Mouse (Mus musculus) cerebellum, adult 9-11 months (tissue): ENCODE results near the gene Prkag3.

Experiments
- DNase-seq: peaks from one replicate; pipeline ENCODE4 v3.0.0; 2022

Gene Prkag3

DNA sequence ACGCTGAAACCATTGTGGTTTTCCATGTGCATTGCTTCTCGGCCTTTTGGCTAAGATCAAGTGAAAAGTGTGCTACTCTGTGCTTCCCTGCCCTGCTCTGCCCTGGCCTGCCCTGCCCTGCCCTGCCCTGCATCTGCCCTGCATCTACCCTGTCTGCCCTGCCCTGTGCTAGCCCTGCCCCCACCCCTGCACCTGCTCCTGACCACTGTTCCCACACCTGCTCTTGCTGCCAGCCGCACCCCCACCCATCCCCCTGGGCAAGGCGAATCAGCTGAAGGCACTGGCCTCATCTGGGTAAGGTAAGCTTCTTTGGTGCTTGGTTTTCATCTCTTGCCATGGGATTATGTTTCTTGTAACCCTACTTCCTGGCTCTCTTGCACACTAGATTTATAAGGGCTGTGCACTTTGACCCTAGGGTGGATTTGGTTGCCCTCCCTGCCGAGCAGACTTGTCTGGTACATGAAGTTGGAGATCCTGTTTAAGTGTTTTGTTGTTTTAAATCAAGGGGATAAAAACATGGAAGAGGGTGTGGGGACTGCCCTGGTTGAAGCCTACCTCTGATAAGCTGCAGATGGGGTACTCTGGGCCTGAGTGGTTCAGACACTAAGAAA is 5.3 kb upstream of the Prkag3 start:
- DNase-seq = no peak

DNA sequence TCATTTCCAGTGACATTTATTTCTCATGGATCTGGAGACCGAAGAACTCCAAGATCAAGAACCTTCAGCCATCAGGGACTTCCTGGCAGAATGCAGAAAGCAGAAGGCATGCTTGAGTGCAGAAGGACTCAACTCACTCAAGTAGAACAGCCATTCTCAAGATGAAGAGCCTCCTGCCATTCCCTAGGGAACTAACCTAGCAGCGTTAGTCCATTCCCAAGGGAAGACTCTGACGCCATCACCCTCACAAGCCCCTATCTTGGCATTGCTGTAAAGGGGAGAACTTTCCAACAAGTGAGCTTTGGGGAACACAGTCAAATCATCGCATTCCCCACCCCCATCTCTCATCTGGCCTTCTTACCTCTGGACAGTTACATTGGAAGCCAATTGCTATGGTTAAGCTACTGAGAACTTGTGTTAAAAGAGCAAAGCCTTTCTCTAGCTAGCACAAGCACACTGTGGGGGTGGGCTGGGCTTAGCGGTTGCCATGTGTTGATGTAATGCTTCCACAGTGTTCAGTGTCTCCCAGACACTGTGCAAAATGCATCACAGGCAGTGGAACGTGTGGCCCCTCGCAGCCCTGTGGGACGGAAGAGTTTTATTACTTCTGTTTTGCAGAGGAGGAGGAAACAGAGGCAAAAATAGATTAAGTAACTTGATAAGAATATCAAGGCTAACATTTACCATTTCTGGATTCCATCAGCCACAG is 4.4 kb upstream of the Prkag3 start:
- no peak for DNase-seq

DNA sequence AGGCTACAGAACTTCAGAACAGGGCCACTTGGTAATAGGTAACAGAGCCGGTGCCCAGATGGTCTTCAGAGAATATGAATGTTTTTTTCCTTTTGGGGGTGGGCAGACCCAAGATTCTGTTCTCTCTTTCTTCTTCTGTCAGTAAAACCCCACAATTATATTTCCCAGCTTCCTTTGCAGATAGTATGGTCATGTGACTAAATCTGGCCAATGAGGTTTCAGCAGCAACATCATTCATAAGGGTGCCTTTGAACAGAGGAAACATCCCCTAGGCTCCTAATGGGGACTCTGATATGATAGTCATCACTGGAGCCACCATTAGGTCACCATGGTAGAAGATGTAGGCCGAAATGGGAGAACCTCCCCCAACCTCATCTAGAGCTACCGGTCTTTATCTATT is 3.8 kb upstream of the Prkag3 start:
- no peak for DNase-seq

DNA sequence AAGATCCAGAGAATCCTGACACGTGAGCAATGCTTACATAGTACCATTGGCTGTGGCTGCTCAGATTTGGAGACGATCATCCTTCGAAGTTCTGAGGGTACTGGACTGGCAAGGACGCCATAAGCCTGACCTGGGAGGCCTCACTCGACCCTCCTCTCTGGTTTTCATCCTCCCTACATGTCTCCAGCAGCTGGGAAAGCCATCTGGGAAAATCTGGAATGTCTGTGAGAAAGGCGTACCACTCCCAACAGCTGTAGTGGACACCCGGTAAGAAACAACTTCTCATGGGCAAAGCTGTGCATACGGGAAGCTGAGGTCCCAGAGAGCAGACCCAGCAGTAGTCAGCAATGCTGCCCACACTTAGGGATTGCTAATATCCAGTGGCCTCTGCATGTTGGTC is 3.1 kb upstream of the Prkag3 start:
- no peak for DNase-seq

DNA sequence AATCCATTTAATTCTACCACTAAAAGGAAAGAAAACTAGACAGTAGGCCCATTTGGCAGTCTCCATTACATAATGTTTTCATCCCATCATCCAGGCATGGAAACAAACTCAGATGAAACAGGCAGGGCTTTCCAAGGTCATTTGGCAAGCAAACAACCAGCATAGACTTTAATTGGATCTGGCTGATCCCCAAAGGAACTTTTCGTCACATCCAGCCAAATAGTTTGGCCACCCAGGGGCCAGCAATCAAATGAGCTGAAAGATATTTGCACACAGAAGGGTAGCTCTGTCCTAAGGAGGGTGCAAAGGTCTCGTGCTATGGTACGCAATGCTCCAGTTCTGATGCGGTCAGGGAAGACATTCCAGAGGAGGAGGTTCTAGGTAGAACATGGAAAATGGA is 1.7 kb upstream of the Prkag3 start:
- DNase-seq = no peak

DNA sequence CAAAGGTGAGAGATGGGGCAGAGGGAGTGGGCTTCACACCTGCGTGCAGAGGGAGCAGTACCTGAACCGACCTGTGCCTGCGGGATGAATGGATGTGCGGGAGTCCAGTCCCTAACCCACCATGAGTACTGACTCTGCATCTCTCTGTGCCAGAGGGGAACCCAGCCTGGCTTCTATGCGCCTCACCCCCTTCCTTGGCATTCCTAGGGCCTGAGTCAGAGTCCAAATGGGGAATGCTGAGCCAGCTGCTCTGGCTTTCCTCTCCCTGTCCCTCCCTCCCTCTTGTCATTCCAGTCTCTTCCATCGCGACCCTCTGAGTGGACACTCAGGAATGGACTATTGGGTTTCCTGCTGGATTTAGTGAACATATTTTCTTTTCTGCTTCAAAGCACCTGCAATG is 280 bp upstream of the Prkag3 start:
- DNase-seq = no peak

DNA sequence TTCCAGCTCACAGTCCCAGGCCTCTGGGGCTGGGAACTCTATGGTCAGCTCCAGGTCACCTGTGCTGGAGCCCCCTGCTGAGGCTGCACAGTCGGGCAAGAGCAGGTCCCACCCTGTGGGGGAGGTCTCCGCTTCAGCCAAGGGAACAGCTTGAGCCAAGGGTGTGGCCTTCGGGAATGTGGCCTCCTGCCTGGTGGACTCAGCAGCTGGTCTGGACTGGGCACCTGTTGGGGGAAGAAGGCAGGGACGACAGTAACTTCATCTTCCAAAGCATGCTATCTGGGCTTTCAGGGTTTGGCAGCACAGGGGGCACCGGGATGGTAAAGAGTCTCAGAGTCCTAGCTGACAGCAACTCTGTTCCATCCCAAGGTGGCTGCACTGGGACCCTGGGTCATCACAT is 1.7 kb downstream of the Prkag3 start:
- no peak for DNase-seq

DNA sequence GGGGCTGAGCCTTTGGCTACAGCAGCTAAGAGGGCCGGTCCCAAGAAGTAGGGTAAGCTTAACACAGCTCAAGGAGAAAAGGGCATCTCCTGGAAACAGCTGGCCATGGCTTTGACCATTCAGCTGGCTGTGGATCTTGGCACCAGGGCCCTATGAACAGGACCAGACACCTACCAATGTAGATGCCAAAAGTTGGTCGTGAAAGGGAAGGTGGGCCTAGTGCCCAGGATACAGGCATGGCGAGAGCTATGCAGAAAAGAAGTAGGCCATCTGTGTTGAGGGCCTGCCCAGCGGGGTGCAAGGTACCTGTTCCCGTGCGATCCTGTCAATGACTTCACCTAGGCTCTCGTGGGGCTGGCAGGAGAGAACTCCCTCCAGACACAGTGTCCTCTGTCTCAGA is 8.2 kb downstream of the Prkag3 start:
- peak; percentile 5 for DNase-seq

DNA sequence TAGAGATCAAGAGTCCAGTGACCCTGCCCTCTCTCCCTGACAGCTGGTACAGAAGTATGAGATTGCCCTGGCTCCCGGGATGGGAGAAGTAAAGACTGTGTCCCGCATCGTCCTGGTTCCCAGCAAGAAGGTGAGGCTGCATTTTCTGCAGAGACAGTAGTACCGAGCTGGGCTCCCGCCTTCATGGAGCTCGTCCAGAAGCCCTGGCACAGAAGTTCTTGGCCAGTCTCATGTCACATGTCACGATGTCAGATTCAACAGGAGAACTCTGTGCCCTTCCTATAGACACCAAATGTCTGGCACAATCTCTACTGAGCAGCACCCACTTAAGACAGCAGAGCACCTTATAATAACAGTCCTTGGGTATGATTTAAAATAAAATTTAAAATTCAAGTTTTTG is 11.5 kb downstream of the Prkag3 start:
- DNase-seq = no peak

DNA sequence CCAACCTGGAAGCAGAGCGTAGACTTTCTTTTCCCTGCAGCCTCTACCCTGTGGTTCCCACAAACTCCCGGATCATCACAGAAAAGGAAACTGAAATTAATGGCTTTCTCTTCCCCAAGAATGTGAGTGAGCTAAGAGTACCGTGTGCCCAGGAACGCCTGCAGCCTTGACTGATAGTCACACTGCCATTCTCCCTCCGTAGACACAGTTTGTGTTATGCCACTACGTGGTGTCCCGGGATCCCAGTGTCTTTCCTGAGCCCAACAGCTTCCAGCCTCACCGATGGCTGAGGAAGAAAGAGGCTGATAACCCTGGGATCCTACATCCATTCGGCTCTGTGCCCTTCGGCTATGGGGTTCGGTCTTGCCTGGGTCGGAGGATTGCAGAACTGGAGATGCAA is 12.0 kb downstream of the Prkag3 start:
- DNase-seq = no peak

DNA sequence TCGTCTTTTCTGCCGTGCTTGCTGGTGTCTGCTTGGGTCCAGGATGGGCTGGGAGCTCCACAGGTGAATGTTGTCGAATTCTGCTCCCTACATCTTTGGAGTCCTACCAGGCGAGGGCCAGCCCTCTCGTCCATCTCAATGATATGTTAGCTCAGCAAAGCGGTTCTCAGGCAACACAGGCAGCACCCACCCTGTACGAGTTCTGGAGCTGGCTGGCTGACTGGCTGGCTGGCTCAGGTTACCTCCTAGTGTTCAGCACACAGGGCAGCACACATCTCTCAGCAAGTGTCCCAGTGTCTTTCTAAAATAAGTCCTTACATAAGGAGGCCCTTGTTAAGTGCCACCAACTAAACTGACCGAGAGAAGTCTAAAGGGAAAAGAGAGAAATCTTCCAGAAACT is 20.6 kb downstream of the Prkag3 start:
- no peak for DNase-seq

DNA sequence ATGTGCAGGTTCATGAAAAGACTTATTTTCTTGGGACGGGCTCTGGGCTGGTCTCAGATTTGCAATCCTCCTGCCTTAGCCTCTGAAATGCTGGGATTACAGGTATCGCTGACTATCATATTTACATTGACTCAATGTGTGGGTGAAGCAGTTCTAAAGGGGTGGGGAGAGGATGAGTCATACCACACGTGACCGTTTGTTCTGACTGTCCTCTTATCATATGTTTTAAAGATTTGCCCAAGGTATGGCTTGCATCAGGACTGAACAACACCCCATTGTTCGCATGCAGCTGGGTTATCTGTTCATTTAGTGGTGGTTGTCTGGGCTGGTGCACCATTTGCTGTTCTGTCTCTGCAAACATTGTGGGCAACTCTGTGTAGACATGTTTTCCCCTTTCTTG is 22.3 kb downstream of the Prkag3 start:
- no peak for DNase-seq

DNA sequence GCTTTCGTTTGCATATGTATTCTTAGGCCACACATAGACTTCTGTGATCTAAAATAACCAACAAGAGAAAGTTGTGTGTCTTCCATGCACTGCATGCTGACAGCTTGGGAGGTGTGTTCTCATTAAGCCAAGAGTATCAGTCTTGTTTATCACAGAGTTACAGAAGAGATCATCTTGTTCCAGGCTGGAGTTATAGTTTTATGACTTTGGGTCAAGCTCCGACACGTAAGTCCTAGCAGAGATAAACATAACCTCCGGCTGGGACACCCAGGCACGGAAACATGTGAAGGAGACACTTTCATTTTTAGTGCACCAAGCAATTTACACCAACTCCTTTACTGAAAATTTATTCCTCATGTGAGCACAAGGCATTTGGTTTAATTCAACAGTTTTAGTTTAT is 22.9 kb downstream of the Prkag3 start:
- DNase-seq = no peak

DNA sequence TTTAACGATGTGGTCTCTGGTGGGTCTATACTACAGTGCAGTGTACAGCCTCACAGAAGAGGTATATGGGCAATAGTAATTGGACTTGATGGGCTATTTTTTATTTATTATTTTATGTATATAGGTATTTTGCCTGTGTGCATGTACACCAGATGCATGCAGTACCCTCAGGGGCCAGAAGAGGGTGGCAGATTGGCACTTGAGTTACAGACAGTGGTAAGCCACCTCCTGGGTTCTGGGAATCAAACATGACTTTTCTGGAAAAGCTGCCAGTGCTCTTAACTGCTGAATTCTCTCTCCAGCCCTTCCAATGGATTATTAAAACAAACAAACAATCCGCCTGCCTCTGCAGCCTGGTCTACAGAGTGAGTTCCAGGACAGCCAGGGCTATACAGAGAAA is 25.3 kb downstream of the Prkag3 start:
- no peak for DNase-seq

DNA sequence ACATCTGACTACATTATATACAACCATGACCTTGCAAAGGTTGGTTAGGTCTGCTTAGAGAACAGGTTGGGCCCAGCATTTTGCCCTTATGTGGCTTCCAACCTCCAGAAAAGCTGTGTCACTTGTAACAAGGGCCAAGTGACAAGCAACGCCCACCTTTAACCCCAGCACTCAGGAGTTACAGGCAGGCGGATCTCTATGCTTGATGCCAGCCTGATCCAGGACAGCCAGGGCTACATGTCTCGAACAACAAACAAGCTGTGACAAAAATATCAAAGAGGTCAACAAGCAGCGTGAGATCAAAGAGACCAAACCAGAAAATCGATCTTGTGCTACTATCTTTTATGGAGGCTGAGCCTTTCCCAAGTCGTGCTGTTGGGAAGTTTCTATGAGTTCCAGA is 27.4 kb downstream of the Prkag3 start:
- DNase-seq = no peak

DNA sequence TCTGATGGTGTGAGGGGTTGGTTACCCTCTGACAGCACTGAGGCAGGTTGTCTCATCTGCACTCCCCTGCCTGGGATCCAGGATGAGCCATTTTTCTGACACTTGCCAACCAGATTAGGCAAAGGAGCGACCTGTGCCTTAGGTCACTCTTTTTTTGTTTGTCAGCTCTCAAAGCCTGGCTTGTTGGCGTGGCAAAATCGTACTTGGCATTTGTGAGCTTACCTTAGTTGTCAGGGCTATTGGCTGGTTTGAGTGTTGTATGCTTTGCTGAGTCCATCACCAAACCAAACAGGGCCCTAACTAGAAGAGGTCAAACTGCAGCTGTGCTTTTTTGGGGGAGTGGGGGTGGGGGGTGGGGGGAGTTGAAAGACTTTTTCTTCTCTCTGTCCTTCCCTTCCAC is 29.7 kb downstream of the Prkag3 start:
- DNase-seq = no peak

DNA sequence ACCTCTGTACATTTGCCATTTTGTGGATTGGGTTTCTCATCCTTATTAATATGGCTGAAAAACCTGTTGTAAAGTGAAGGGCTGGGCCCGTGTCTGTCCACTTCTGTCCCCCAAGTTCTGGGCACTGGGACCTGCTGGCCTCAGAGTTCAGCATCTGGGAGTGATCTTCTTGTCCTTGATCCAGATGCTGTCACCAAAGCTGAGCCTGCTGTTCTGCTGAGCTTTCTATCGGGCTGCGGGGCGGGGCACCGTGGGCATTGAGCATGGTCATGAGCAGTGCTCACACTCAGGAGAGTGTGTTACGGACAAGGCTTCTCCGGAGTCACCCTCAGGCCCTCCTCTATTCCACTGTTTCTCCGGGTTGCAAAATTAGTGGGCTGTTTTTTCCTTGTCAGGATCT is 30.9 kb downstream of the Prkag3 start:
- no peak for DNase-seq

DNA sequence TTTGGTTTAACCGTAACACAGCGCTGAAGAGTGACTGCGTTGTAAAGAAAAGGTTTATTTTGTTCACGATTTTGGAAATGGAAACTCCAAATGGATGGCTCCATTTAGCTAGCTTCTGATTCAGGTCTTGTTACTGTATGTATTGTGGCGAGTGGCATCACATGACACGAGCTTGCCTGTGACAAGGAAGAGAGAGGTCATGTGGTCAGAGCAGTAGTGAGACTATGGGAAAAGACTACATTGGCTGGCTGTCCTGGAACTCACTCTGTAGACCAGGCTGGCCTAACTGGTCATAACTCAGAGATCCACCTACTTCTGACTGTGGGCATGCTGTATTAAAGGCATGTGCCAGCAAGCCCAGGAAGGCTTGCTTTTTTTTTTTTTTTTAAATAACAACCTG is 33.1 kb downstream of the Prkag3 start:
- DNase-seq = no peak

DNA sequence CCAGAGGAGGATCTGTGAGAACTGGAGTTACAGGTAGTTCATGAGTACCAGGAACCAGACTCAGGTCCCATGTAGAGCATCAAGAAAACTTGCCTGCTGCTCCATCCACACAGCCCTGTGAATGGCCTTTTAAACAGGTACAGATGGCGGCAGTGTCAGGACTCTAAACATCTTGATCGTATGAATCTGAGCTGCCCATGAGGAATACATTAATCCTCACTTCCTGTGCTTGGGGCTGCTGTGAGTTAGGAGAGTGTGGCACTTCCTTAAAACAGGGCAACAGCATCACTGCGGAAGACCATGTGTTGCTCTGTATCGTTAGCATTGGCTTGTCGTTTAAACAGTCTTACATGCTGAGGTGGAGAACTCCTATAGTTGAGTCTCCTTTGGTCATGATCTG is 33.6 kb downstream of the Prkag3 start:
- DNase-seq = no peak

DNA sequence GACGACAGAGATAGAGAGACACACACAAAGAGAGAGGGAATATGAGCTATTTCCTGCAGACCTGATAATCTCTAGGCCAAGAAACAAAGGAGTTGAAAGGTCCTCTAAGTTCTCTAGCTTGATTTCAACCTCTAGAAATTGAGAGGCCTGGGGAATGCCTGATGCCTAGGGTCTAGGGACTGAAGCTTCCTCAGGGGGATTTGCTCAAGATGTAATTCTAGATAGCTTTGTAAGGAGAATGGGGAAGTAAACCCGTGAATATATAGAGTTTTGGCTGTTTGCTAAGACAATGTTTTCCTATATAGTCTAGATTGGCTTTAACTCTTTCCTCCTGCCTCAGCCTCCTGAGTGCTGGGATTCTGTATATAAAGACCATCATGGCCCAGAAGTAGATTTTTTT is 34.1 kb downstream of the Prkag3 start:
- no peak for DNase-seq

DNA sequence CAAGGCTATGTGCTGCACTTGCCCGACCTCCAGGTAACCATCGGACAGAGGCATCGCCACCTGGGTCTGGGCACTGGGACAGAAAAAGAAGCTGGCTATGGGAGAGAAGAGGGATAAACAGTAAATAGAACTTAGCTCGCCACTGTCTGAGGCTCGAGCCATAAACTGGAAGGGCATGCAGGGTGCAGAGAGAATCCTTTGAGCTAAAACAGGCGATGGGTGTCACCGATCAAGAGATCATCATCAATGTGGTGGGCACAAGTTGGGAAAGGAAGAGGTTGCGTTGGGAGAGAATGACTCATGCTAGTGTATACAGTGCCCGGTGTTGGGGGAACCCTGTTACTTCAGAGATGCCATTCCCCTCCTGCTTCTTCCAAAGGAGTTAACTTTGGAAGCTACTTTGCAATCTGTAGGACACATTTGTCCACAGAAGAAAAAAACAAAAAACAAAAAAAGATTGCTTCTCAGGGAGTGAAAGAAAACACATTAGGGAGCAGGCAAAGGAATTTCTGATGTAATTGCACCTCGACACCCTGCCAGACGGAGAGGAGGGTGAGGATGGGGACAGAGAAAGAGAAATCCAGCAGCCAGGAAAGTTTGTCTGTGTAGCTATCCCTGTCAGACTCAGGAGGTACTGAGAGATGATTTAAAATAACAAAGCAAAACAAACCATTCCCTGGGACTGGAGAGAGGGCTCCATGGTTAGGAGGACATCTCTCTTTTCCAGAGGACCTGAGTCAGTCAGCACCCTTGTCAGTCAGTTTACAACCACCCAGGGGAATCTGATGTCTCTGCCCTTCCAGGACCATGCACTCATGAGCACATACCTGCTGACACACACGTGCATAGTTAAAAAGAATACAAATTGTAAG is 34.9 kb downstream of the Prkag3 start:
- DNase-seq = no peak

DNA sequence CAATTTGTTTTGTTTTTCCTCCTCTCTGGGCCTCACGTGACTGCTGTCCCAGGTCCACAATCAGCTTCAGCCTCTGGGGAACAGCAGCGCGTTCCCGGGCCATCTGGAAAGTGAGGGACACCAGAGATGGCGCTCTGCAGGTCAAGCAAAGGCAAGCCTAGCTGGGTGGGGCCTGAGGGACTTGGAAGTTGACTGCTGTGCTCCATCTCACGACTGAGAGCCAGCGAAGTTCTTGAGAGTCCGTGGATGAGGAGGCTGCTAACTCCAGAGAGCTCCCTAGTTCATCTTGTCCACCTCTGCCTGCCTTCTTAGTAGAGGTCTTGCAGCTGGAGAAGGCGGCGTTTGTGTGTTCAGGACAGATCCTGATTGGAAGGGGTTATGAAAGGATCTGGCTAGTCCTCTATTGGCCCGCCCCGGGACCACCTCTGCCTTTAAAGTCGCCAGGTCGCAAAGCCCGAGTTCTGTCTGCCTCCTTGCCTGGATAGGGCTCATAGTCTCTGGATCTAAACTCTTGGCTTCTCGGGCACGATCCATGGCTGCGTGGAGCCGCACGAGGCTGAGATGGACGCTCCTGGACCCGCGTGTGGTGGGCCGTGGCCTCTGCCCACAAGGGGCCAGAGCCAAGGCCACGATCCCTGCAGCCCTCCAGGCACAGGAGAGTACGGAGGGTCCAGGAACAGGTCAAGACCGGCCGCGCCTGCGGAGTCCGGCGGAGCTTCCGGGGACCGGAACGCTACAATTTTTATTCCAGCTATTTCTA is 35.7 kb downstream of the Prkag3 start, which contains the start of gene Cyp27a1:
Gene Cyp27a1, plus strand, starts transcription at position 476 of the 760 bp plus-strand sequence.
- peak; percentile 11 for DNase-seq

DNA sequence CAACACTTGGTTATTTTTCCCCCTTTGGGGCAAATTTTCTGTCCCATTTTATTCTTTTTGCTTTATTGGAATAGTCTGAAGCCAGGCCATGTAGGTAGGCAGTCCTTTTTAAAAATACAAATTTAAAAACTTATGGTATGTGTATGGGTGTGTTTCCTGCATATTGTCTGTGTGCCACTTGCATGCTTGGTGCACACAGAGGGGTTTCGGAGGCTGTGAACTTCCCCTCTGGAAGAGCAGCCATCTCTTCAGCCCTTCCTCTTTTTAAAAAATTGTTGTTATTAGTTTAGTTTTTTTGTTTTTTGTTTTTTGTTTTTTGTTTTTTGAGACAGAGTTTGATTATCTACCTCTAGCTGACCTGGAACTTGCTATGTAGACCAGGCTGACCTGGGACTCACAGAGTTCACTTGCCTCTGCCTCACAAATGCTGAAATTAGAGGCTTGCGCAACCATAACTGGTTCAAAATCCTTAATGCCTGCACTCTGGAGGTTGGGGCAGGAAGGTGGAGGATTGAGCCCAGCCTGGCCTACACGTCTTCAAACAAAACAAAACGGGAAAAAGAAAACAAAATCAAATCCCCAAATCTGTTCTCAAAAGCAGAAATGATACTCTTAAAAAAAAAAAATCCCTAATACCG is 36.4 kb downstream of the Prkag3 start:
- no peak for DNase-seq
